Mouse (Mus musculus): Measurements from ENCODE around the gene Rcor2.

Rcor2 gene

DNA sequence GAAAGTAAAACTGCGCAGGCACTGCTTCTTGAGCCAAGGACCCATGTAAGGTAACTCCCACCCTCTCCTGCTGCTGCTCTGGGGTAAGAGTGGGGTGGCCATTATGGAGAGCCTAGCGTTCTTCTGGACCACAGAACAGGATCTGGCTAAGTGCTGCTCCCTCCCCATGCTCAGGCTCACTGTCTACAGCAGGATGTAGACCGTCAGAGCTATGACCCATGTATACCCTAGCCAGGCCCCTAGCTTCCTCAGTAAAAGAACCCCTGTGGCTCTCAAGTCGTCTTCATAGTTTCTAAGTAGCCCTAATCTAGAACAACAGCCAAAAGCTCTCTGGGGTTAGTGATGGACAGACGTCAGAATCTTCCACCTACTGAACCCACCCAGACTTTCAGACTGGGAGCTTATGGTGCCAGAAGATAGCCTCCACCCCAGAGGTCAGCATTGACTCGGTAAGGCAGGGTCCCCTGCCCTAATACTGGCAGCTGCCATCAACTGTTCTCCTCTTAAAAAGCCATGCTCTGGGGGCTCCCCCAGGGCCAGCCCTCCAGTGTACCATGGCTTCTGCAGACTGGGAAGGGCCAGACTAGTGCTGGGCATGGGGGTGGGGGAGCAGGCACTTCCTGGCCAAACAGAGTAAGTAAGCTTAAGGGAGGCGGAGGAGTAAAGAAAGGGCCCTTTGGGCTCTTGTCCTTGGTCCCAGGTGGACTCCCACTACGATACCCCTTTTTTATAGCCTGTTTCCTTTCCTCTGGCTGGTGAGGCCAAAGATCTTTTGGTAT is 27.2 kb downstream of the Rcor2 start:
- DNase-seq (ENCODE audit: low read depth) = no peak

DNA sequence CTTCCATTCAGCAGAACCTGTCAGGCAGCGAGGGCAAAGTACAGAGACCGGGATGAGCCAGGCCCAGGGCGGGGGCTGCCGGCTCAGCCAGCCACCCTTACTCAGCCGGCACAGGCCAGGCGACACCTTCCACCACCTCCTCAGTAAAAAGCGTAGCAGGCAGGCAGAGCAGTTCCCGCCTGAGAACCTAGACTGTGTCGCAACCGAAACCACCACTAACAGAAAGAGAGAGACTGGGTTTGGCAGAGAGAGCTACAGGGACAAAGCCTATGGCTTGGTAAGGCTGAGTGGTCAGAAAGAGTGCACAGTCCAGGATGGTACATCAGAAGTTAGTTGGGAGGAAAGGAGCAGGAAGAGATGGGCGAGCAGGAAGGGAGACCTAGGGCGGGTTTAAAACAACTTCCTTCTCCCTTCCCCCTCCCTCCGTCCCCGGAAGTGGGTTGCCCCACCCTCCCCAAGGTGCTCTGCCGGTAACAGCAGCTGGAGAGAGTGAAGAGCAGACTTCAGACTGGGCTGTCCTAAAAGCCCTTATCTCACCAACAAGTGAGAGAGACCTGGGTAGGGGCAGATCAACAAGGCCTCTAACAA is 28.0 kb downstream of the Rcor2 start:
- peak; percentile 69 for DNase-seq (ENCODE audit: low read depth)

DNA sequence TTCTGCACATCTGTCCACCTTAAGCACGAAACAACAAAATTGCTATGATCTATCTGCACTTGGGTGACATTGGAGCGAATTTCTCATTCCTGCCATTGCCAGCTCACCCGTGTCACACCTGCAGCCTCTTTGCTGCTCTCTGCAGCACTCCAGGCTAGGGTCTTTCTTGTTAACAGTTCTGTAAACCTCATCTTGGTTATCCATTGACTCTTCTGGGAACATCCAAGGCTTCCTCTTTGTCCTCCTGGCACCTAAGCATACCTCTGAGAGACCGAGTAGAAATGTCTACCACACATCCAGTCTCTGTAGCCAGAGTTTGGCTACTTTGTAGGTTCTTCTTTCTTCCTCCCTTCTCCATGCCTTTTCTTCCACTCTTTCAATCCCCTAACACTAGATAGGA is 28.8 kb downstream of the Rcor2 start:
- no peak for DNase-seq (ENCODE audit: low read depth)

DNA sequence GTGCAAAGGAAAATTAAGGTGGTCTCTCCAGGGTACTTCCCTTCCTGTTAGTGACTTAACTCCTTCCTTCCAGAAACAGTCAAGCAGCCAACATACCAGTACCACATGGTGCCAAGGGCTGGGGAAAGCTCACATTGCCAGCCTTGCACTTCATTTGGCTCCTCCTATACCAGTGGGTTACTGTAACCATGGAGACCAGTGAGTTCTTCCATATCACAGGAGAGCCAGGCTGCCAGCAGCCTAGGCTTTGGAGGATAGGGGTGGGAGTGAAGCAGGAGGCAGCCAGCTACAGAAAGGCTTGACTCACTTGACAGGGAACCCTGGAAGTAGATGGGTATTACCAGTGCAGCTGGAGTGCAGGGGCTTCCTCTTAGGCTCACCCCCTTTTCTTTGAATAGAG is 31.9 kb downstream of the Rcor2 start:
- DNase-seq (ENCODE audit: low read depth) = no peak

DNA sequence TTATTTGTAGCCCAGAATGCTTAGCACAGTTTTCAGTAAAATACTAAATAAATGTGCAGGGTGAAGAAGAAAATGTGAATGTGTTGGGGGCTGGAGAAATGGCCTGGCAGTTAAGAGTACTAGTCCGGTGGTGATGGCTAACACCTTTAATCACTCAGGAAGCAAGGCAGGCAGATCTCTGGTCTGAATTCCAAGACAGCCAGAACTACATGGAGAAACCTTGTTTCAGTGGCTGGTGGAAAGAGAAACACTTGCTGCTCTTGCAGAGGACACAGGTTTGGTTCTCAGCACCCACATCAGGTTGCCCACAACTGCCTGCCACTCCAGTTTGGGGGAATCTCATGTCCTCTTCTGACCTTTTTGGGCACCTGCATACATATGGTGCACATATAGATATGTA is 33.0 kb downstream of the Rcor2 start:
- no peak for DNase-seq (ENCODE audit: low read depth)

DNA sequence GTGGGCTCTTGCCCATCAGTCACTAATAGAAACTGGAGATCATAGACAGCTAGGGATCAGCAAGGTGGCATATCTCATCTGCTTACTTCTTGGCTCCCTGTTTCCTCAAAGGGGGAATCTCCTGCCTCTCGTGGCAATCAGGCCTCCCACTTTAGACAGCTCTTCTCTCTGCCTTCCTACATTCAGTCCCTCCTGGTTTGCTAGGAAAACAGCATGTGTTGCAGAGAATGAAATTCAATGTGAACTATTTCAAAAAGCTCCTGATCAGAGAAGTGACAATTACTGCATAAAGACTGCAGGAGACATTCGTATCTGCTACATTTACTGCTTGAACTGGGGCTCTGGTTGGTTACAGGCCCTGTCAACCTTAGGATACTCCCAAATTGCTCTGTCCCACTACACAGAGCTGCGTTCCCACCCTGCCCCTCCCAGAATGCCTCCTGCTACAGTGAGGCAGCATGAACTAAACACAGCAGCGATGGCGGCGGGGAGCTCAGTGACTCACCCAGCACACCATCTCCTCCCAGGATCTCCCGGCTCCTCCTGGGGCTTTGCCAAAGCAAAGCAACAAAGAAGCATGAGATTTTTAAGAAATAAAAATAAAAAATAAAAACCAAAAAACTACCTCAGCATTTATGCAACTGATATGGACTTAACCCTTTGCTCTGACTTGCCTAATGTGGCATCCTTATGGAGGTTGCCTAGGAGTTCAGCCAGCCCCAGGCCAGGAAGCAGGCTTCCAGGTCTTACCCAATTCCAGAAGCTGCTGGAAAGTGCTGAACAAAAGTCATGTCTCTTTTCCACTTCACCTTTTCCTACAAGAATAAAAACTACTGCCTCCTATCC is 34.7 kb downstream of the Rcor2 start:
- DNase-seq (ENCODE audit: low read depth) = no peak

DNA sequence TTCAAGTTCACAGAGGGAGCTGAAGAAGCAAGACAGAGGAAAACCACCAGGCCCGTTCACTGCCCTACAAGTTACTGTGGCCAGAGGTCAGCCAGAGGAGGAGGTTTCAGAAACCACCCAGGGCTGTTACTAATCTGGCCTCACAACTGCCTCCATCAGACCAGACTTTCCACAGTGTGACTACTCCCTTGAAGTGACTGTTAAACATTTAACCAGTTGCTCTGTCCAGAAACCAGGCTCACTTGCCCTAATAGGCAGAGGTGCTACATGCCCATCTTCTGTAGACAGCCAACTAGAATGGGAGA is 35.3 kb downstream of the Rcor2 start:
- DNase-seq (ENCODE audit: low read depth) = no peak

DNA sequence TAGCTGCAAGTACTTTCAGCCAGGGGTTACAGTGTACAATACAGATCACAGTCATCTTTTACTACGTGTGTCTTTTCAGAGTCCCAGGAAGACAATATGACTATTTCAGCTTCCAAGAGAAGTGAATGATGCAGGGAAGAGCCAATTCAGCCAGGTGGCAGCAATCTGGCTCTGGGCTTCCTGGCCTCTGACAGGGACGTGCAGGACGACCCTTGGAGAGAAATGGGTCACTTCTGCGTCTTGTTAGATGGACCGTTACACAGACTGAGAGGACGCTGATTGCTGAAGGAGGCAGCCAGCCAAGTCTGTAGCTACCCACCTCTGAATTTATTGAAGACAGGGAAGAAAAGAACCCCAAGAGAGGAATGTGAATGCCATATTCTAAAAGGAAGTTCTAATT is 36.7 kb downstream of the Rcor2 start:
- DNase-seq (ENCODE audit: low read depth) = no peak

DNA sequence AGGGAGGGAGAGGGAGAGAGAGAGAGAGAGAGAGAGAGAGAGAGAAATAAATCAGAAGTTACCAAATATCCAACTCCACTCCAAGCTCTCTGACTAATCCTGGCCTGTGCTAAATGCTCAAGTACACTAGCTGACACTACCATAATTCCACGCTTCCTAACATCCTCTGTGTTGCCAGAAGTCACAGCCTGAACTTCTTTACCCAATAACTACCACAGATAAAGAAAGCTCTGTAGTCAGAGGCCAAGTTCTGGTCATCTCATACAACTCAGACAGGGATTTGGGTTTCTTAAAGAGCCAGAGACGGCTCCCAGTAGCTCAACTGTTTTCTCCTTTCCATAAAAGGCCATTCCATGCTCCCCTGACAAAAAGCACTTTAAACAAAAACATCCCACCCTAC is 37.7 kb downstream of the Rcor2 start:
- no peak for DNase-seq (ENCODE audit: low read depth)

DNA sequence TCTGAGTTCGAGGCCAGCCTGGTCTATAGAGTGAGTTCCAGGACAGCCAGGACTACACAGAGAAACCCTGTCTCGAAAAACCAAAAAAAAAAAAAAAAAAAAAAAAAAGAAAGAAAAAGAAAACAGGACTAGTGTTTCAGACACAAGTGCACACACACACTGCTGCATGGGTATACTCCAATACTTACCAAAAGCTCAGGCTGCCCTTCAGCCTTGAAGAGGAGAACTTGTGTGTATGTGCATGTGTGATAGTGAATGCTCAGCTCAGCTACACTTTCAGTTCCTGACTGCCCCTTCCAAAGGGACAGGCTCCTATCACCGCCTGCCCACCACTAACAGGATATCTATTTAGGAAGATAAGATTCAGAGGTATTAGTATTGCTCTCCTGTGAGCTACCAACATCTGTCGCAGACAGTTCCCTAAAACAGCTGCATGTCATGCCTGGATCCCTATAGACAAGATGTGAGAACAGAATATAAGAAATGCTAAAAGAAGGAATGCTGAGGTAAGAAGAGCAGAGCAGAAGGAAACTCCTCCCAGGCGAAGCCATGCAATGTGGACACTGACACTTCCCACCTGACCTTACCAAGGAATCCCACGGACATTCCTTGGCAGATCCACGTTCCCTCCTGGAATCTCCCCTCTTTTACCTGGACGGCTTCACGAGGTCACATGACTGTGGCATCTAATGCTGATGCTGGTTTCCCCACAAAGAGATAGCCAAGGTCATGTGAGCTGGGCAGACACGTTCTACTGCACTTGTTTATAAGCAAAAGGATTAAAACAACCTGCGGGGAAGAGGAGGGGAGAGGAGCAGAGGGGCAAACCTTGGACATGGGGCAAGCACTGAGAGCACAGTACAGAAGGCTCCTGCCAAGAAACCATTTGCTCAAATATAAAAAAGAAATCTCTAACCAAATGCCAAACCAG is 38.5 kb downstream of the Rcor2 start:
- DNase-seq (ENCODE audit: low read depth) = no peak

DNA sequence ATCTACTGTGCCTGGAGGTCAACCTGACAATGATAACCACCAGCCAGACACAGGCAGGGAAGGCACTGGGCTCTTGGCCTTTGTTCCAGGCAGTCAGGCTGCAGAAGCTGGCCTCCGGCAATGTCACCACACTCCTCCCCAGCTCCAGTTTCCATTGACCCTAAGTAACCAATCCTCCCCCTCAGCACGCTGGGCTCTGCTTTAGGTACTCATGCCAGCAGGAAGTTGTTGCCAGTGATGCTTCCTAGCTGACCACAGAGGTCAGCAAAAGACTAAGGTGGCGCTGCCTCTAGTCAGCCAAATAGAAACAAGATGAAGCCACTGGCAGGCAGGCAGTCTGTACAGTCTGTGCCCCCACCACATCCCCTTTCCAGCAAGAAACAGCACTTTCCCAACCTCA is 39.8 kb downstream of the Rcor2 start:
- DNase-seq (ENCODE audit: low read depth) = no peak

DNA sequence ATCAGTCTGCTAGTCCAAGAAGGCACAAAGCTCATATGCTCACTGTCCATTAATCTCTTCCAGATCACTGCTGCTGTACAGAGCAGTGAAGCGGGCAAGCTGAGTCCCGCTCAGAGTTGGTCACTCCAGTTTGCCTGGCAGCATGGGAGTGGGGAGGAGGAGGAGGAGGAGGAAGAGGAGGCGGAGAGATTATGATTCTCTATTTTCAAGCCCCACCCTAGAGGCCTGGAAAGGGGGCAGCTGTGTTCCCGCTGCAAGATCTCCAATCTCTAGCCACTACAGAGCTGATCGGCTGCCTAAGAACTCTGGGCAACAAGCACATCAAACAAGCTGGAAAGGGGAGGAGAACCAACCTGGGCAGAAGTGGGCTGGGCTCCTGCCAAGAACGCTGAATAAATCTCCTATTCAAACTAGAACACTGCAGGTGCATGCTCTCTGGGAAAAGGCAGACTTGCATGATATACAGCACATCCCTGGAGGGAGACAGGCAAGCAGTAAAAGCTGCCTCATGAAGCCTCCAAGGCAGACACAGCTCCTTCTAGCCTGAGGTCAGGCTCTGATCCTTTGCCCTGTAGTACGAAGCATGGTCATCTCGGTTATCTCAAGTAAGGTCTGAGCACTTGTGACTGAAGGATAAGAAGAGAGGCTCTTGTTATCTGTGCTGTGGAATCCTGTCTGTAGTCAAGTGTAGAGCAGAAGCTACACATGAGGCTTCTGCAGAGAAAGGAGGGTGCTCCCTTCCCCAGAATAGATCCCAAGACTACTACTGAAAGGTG is 41.1 kb downstream of the Rcor2 start:
- DNase-seq (ENCODE audit: low read depth) = peak; percentile 60

DNA sequence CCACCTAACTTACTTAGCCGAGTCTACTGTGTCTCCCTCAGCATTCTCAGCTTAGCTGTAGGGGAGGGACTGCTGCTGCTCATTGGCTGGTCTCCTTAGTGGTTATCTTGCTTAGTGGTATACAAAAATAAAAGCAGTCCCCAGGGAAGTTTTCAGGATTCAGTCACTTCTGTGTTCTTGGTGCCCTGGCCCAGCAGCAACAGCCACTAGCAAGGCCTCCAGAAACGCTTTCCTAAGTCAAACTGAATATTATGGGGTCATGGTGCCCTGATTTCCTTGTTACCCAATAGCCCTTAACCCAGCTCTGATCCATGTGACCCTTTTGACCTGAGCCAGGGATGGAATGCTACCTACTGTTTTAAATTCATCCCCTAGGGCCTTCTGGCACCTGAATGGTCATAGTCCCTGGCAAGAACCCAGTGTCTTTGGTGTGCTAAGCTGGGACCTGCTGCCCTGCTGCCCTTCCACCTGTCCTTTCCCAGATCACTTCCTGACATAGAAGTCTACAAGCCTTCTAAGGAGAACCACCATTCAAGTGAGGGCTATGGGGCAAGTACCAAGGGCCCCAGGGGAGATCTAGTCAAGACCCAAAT is 42.7 kb downstream of the Rcor2 start:
- no peak for DNase-seq (ENCODE audit: low read depth)

DNA sequence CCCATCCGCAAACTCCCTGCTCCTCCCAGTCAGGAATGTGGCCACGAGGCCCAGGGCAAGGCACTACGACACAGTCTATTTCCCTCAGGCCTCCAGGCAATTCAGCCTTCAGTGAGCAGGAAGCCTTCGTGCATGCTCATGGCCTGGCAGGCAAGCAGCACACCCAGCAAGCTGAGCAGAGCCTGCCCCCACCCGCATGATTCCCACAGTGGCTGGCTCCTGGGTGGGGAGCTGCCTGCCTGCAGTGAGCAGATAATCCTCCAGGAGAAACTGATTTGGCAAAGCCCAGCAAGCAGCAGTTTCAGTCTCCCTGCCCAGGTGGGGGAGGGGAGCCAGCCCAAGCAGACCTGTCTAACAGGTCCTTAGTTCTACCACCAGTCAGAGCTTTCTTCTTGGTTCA is 43.6 kb downstream of the Rcor2 start:
- DNase-seq (ENCODE audit: low read depth) = peak; percentile 61

DNA sequence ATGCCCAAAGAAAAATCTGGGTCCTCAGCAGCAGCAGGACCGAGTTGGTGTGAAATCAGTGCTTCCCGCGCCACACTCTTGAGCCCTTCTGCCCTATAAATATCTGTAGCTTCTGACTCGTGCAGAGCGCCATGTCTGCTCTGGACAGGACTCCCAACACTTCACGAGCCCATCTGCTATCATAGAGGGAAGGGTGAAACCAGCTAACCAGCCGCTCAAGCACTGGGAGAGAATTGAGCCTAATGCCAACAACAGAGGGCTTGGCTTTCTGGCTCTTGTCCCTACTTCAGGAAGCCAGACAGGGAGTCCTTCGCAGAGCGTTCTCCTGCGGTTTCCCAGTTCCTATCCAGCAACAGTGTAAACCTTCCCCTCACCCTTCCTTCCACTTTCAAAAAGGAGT is 44.2 kb downstream of the Rcor2 start:
- no peak for DNase-seq (ENCODE audit: low read depth)

DNA sequence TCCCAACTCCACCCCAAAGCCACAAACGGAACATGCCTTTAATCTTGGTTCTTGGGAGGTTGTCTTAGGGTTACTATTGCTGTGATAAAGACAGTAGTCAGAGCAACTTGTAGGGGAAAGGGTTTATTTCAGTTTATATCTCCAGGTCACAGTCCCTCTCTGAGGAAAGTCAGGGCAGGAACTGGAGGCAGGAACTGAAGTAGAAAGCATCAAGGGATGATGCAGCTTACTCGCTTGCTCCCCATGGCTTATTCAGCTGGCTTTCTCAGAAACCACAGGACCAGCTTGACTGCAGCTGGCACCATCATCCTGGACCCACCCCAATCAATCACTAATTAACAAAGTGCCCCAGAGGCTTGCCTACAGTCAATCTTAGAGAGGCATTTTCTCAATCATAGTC is 46.5 kb downstream of the Rcor2 start:
- no peak for DNase-seq (ENCODE audit: low read depth)

DNA sequence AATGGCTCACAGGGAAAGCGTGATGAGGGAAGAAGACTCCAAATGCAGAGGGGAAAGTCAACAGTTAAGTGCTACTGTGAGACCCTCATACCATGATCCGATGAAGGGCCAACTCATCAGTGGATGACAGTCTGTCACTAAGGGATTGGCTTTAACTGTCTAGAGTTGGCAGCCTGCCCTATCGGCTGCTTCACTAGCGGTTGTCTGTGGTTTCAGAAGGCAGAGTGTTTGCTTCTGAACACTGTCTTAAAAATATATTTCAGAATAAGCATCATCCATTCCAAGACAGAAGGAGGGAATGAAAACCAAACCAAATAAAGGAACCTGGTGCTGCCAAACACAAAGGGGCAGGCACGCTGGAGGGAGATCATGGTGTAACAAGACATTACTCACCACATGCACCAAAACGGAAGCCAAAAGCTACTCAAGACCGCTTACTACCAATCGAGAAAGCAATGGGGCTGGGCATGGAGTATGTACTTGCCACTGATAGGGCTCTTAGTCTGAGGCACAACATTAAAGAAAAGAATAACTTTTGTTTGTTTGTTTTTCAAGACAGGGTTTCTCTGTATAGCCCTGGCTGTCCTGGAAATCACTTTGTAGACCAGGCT is 48.0 kb downstream of the Rcor2 start:
- no peak for DNase-seq (ENCODE audit: low read depth)

DNA sequence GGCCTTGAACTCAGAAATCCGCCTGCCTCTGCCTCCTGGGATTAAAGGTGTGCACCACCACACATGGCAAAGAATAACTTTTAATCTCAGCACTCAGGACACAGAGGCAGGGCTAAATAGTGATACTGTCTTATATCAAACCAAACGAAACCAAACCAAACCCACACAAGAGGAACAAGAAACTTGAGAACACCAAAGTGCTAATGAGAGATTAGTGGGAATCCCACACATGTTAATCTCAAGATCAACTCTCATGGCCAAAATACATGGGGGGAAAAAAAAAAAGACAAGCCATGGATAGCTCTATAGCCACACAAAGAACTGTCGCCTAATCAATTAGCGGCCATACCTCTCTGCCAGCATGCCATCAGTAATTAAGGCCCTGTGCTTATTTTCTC is 48.5 kb downstream of the Rcor2 start:
- DNase-seq (ENCODE audit: low read depth) = no peak

DNA sequence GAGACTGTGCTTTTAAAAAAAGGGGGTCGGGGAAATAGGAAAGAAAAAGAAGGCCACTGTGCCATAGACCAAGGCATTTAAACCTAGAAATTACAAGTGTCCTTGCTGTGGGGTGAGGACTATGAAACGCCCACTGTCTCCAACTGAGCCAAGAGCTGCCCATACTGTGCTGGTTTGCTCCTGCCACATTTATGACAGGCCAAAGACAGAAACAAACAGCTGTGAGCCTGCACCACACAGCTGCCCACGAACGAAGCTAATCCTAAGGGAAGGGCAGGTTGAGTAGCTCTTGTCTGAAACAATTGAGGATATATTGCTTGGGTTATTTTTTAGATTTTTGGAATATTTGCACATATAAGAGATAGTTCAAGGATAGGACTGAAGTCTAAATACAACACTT is 49.7 kb downstream of the Rcor2 start:
- no peak for DNase-seq (ENCODE audit: low read depth)

DNA sequence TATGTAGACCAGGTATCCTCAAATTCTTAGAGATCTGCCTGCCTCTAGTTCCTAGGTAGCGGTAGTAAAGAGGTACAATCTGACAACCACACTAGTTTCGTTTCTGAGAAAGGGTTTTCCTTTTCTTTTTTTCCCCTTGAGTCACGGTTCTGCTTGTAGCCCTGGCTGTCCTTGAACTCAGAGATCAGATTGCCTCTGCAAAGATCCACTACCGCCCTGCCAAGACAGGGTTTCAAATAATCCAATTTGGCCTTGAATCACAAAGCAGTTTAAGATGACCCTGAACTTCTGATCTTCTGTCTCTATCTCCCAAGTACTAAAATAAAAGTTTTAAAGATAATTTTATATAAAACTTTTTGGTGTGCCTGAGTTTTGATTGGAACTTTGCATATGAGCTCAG is 50.6 kb downstream of the Rcor2 start:
- DNase-seq (ENCODE audit: low read depth) = no peak

DNA sequence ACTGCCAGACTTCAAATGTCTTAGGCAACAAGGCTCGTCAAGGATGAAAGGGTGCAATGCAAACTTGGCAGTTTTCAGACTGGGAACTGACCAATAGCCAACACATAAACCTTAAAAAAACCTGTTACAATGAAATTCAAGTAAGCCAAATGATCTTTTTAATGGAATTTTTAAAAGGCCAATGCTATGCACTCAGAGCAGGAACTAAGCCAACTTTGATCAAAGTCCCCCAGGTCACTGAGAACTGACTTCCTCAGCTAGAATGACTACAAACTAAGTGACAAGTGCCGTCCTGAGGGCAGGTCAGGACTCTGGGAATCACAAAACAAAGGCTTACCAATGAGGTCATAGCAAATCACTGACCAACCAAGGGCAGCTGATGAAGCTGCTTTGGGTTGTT is 53.1 kb downstream of the Rcor2 start:
- no peak for DNase-seq (ENCODE audit: low read depth)

Measured in c-Kit-positive CD71-positive TER-119-negative erythroid progenitor cells, embryonic 14.5 days (primary cell).